Mouse (Mus musculus): ENCODE data around the gene Syn3. TPM values are rescaled to one million over a fixed set of nuclear protein-coding genes. Genes with fewer than 3 reads are reported as not detected.

Gene Syn3
- polyA plus RNA-seq, 1 experiment from 2014 or later, result 24.8 TPM

GRCm38 (mm10) chr10:86070751-86071150 lies 427.9 kb downstream of the Syn3 start:
- Histone ChIP-seq H3K27me3 (replicated peaks; ENCODE audit: control insufficient read depth, insufficient read depth, low read length) (no peaks in the 10 kb centered on the region), H3K4me3 (replicated peaks; ENCODE audit: low read length) (no peak overlapping the region), H3K36me3 (ENCODE audit: control insufficient read depth, insufficient read depth) (no peaks in the 10 kb centered on the region), H3K27ac (ENCODE audit: low read length) (no peak overlapping the region), H3K4me1 (replicated peaks; ENCODE audit: control insufficient read depth, insufficient read depth, low read length) (no peaks in the 10 kb centered on the region), H3K9me3 (ENCODE audit: control insufficient read depth, low read length) (0 out of 2 replicates have a peak, but pooled peaks cover 6% of the 10 kb centered on the region), H3K4me2 (ENCODE audit: low read length) (no peak overlapping the region), H3K9ac (replicated peaks; ENCODE audit: low read depth, low read length) (no peak overlapping the region)
- WGBS, result 91% methylated on average over 3 of the region's 3 CpGs
- no peak for ATAC-seq

GRCm38 (mm10) chr10:86069341-86069740 lies 429.4 kb downstream of the Syn3 start:
- H3K9ac ChIP-seq (replicated peaks; ENCODE audit: low read depth, low read length), result no peak overlapping the region
- H3K27ac ChIP-seq (ENCODE audit: low read length), result no peak overlapping the region
- no peaks in the 10 kb centered on the region for H3K36me3 ChIP-seq (ENCODE audit: control insufficient read depth, insufficient read depth)
- WGBS, result 7% methylated on average over 3 of the region's 3 CpGs
- 0 out of 2 replicates have a peak, but pooled peaks cover 6% of the 10 kb centered on the region for H3K9me3 ChIP-seq (ENCODE audit: control insufficient read depth, low read length)
- H3K27me3 ChIP-seq (replicated peaks; ENCODE audit: control insufficient read depth, insufficient read depth, low read length), result no peaks in the 10 kb centered on the region
- no peaks in the 10 kb centered on the region for H3K4me1 ChIP-seq (replicated peaks; ENCODE audit: control insufficient read depth, insufficient read depth, low read length)
- ATAC-seq, result peak; percentile 67
- no peak overlapping the region for H3K4me3 ChIP-seq (replicated peaks; ENCODE audit: low read length)
- no peak overlapping the region for H3K4me2 ChIP-seq (ENCODE audit: low read length)

- no peaks in the 10 kb centered on the region for H3K4me1 ChIP-seq (replicated peaks; ENCODE audit: control insufficient read depth, insufficient read depth, low read length)
- ATAC-seq, result no peak
- H3K9ac ChIP-seq (replicated peaks; ENCODE audit: low read depth, low read length), result no peak overlapping the region
- H3K4me2 ChIP-seq (ENCODE audit: low read length), result no peak overlapping the region
- H3K9me3 ChIP-seq (ENCODE audit: control insufficient read depth, low read length), result no peaks in the 10 kb centered on the region
- H3K36me3 ChIP-seq (ENCODE audit: control insufficient read depth, insufficient read depth), result no peaks in the 10 kb centered on the region
- H3K27me3 ChIP-seq (replicated peaks; ENCODE audit: control insufficient read depth, insufficient read depth, low read length), result no peaks in the 10 kb centered on the region
- WGBS, result 72% methylated on average over 10 of the region's 10 CpGs
- H3K4me3 ChIP-seq (replicated peaks; ENCODE audit: low read length), result no peak overlapping the region
- no peak overlapping the region for H3K27ac ChIP-seq (ENCODE audit: low read length)
These were observed 430.8 kb downstream of the Syn3 start for GRCm38 (mm10) chr10:86067911-86068310.

- ATAC-seq, result no peak
- Histone ChIP-seq H3K27me3 (replicated peaks; ENCODE audit: control insufficient read depth, insufficient read depth, low read length) (no peaks in the 10 kb centered on the region), H3K36me3 (ENCODE audit: control insufficient read depth, insufficient read depth) (no peaks in the 10 kb centered on the region), H3K27ac (ENCODE audit: low read length) (no peak overlapping the region), H3K9me3 (ENCODE audit: control insufficient read depth, low read length) (no peaks in the 10 kb centered on the region), H3K9ac (replicated peaks; ENCODE audit: low read depth, low read length) (no peak overlapping the region), H3K4me1 (replicated peaks; ENCODE audit: control insufficient read depth, insufficient read depth, low read length) (no peaks in the 10 kb centered on the region), H3K4me3 (replicated peaks; ENCODE audit: low read length) (no peak overlapping the region), H3K4me2 (ENCODE audit: low read length) (no peak overlapping the region)
- WGBS, result 81% methylated on average over 5 of the region's 5 CpGs
These were observed 432.0 kb downstream of the Syn3 start for GRCm38 (mm10) chr10:86066651-86067050.

GRCm38 (mm10) chr10:86065661-86066060 lies 433.0 kb downstream of the Syn3 start:
- no peaks in the 10 kb centered on the region for H3K36me3 ChIP-seq (ENCODE audit: control insufficient read depth, insufficient read depth)
- no peaks in the 10 kb centered on the region for H3K9me3 ChIP-seq (ENCODE audit: control insufficient read depth, low read length)
- no peak overlapping the region for H3K9ac ChIP-seq (replicated peaks; ENCODE audit: low read depth, low read length)
- H3K27ac ChIP-seq (ENCODE audit: low read length), result no peak overlapping the region
- no peaks in the 10 kb centered on the region for H3K27me3 ChIP-seq (replicated peaks; ENCODE audit: control insufficient read depth, insufficient read depth, low read length)
- ATAC-seq, result no peak
- no peak overlapping the region for H3K4me2 ChIP-seq (ENCODE audit: low read length)
- no peak overlapping the region for H3K4me3 ChIP-seq (replicated peaks; ENCODE audit: low read length)
- WGBS, result 86% methylated on average over 1 of the region's 1 CpGs
- no peaks in the 10 kb centered on the region for H3K4me1 ChIP-seq (replicated peaks; ENCODE audit: control insufficient read depth, insufficient read depth, low read length)

- Histone ChIP-seq H3K4me1 (replicated peaks; ENCODE audit: control insufficient read depth, insufficient read depth, low read length) (no peaks in the 10 kb centered on the region), H3K9ac (replicated peaks; ENCODE audit: low read depth, low read length) (no peak overlapping the region), H3K4me2 (ENCODE audit: low read length) (no peak overlapping the region), H3K27ac (ENCODE audit: low read length) (no peak overlapping the region), H3K9me3 (ENCODE audit: control insufficient read depth, low read length) (no peaks in the 10 kb centered on the region), H3K27me3 (replicated peaks; ENCODE audit: control insufficient read depth, insufficient read depth, low read length) (no peaks in the 10 kb centered on the region), H3K4me3 (replicated peaks; ENCODE audit: low read length) (no peak overlapping the region), H3K36me3 (ENCODE audit: control insufficient read depth, insufficient read depth) (no peaks in the 10 kb centered on the region)
- ATAC-seq, result peak; percentile 85
- 6% methylated on average over 4 of the region's 4 CpGs for WGBS
These were observed 433.8 kb downstream of the Syn3 start for GRCm38 (mm10) chr10:86064937-86065336.

- Histone ChIP-seq H3K9me3 (ENCODE audit: control insufficient read depth, low read length) (no peaks in the 10 kb centered on the region), H3K4me1 (replicated peaks; ENCODE audit: control insufficient read depth, insufficient read depth, low read length) (no peaks in the 10 kb centered on the region), H3K9ac (replicated peaks; ENCODE audit: low read depth, low read length) (no peak overlapping the region), H3K4me2 (ENCODE audit: low read length) (no peak overlapping the region), H3K27ac (ENCODE audit: low read length) (no peak overlapping the region), H3K4me3 (replicated peaks; ENCODE audit: low read length) (no peak overlapping the region), H3K27me3 (replicated peaks; ENCODE audit: control insufficient read depth, insufficient read depth, low read length) (no peaks in the 10 kb centered on the region), H3K36me3 (ENCODE audit: control insufficient read depth, insufficient read depth) (no peaks in the 10 kb centered on the region)
- ATAC-seq, result no peak
- 95% methylated on average over 8 of the region's 8 CpGs for whole genome bisulfite sequencing
These were observed 435.7 kb downstream of the Syn3 start for GRCm38 (mm10) chr10:86063018-86063384.

- Histone ChIP-seq H3K4me2 (ENCODE audit: low read length) (no peak overlapping the region), H3K4me3 (replicated peaks; ENCODE audit: low read length) (no peak overlapping the region), H3K27me3 (replicated peaks; ENCODE audit: control insufficient read depth, insufficient read depth, low read length) (no peaks in the 10 kb centered on the region), H3K4me1 (replicated peaks; ENCODE audit: control insufficient read depth, insufficient read depth, low read length) (no peaks in the 10 kb centered on the region), H3K9ac (replicated peaks; ENCODE audit: low read depth, low read length) (no peak overlapping the region), H3K9me3 (ENCODE audit: control insufficient read depth, low read length) (no peaks in the 10 kb centered on the region), H3K27ac (ENCODE audit: low read length) (no peak overlapping the region), H3K36me3 (ENCODE audit: control insufficient read depth, insufficient read depth) (no peaks in the 10 kb centered on the region)
- no peak; the same call in 1 of the 2 replicates for ATAC-seq
- 78% methylated on average over 5 of the region's 5 CpGs for WGBS
These were observed 436.3 kb downstream of the Syn3 start for GRCm38 (mm10) chr10:86062261-86063017.

GRCm38 (mm10) chr10:86060267-86060666 lies 438.4 kb downstream of the Syn3 start:
- Histone ChIP-seq H3K36me3 (ENCODE audit: control insufficient read depth, insufficient read depth) (peaks cover 12% of the 10 kb centered on the region), H3K27me3 (replicated peaks; ENCODE audit: control insufficient read depth, insufficient read depth, low read length) (no peaks in the 10 kb centered on the region), H3K9me3 (ENCODE audit: control insufficient read depth, low read length) (peaks cover 4% of the 10 kb centered on the region; the same call in 1 of the 2 replicates), H3K4me3 (replicated peaks; ENCODE audit: low read length) (no peak overlapping the region), H3K27ac (ENCODE audit: low read length) (no peak overlapping the region), H3K4me2 (ENCODE audit: low read length) (no peak overlapping the region), H3K4me1 (replicated peaks; ENCODE audit: control insufficient read depth, insufficient read depth, low read length) (no peaks in the 10 kb centered on the region), H3K9ac (replicated peaks; ENCODE audit: low read depth, low read length) (no peak overlapping the region)
- WGBS, result 53% methylated on average over 3 of the region's 3 CpGs
- no peak for ATAC-seq

Data from forebrain, embryonic 16.5 days (tissue).